Mouse (Mus musculus): ENCODE measurements around the gene Met. TPM values are rescaled to one million over a fixed set of nuclear protein-coding genes. Genes with fewer than 3 reads are reported as not detected.

Met gene
- total and polyA plus RNA-seq, 3 experiments, result 0.13 to 0.53 (median 0.26) TPM

DNA sequence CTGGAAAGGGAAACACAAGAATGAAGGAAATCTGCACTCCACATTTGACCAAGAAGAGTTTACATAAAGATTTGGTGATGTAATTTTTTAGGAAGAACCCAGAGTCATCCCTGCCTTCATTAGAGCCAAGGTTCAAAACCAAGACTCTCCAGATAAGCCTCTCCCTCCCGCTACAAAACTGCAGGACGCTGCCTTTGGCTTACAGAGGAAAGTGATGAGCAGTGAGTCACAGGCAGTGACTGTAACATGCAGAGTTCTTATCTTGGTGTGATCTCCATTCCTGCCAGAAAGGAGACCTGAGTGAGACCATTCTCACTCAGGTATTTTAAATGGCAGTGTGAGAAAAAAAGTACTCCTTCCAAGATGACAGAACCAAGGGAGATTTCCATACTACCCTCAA, 137.9 kb downstream of the Met start:
- H3K9ac ChIP-seq (ENCODE audit: insufficient read depth, low read depth), result no peak overlapping the region
- TF ChIP-seq ZMIZ1 (IDR thresholded peaks at IDR 0.05; ENCODE audit: low read depth, low read length), result no peak
- TF ChIP-seq BHLHE40 (IDR thresholded peaks at IDR 0.05; ENCODE audit: low read depth, low read length), result no peak
- no peak for TF ChIP-seq GABPA (IDR thresholded peaks at IDR 0.05; ENCODE audit: insufficient replicate concordance, low read depth, low read length)
- no peak for TF ChIP-seq KAT2A (IDR thresholded peaks at IDR 0.05; ENCODE audit: insufficient replicate concordance, low read length)
- TF ChIP-seq SMC3 (IDR thresholded peaks at IDR 0.05; ENCODE audit: low read depth, low read length), result no peak
- TF ChIP-seq CTCF (conservative IDR thresholded peaks at IDR 0.05 in 1 of 2, IDR thresholded peaks at IDR 0.05 in 1 of 2; ENCODE audit: low read depth in 2 of 2, low read length in 2 of 2), result no peak
- no peak for TF ChIP-seq USF1 (IDR thresholded peaks at IDR 0.05; ENCODE audit: low read depth, low read length)
- TF ChIP-seq RCOR1 (conservative IDR thresholded peaks at IDR 0.05; ENCODE audit: low read depth, low read length), result no peak
- no peak for TF ChIP-seq MXI1 (IDR thresholded peaks at IDR 0.05; ENCODE audit: low read depth, low read length)
- no peak for TF ChIP-seq EP300 (IDR thresholded peaks at IDR 0.05; ENCODE audit: low read length)
- TF ChIP-seq ELF1 (IDR thresholded peaks at IDR 0.05; ENCODE audit: low read depth, low read length), result no peak
- TF ChIP-seq UBTF (IDR thresholded peaks at IDR 0.05; ENCODE audit: low read depth, low read length), result no peak
- TF ChIP-seq PAX5 (IDR thresholded peaks at IDR 0.05; ENCODE audit: low read length), result no peak
- no peak for TF ChIP-seq TBP (conservative IDR thresholded peaks at IDR 0.05; ENCODE audit: low read depth, low read length)
- dilution Hi-C loops (cut with MboI; ENCODE audit: extremely low pct_ligation_motif_present, extremely low pct_unique_long_range_greater_than_20kb, low sequenced_read_pairs), result no loop called here
- H3K4me2 ChIP-seq (ENCODE audit: insufficient read depth, low read depth, poor library complexity, severe bottlenecking), result no peak overlapping the region
- DNase-seq (ENCODE audit: extremely low read depth), result no peak
- in situ Hi-C loops (cut with MboI; ENCODE audit: low pct_ligation_motif_present, low pct_unique_long_range_greater_than_20kb, low sequenced_read_pairs), result no loop called here
- H3K36me3 ChIP-seq (replicated peaks in 1 of 2; ENCODE audit: control insufficient read depth in 1 of 2, insufficient read depth in 1 of 2, low read length in 1 of 2), result no peaks in the 10 kb centered on the region
- H3K27me3 ChIP-seq (replicated peaks), result no peaks in the 10 kb centered on the region
- no peak overlapping the region for H3K27ac ChIP-seq (ENCODE audit: insufficient read depth, low read depth)
- no peak overlapping the region for H3K4me3 ChIP-seq (replicated peaks in 1 of 3; ENCODE audit: low read depth in 2 of 3, low read length in 2 of 3, poor library complexity in 1 of 3)
- H3K4me1 ChIP-seq (ENCODE audit: control insufficient read depth in 1 of 2, insufficient read depth in 2 of 2), result peaks cover 0 to 3% of the 10 kb centered on the region in 2 experiments; a peak in 1 of 4 replicates
- no peaks in the 10 kb centered on the region for H3K79me2 ChIP-seq (replicated peaks; ENCODE audit: control insufficient read depth, extremely low read depth, insufficient read depth, poor library complexity, severe bottlenecking)
- H3K9me3 ChIP-seq (replicated peaks; ENCODE audit: low read length), result peaks cover 8% of the 10 kb centered on the region

DNA sequence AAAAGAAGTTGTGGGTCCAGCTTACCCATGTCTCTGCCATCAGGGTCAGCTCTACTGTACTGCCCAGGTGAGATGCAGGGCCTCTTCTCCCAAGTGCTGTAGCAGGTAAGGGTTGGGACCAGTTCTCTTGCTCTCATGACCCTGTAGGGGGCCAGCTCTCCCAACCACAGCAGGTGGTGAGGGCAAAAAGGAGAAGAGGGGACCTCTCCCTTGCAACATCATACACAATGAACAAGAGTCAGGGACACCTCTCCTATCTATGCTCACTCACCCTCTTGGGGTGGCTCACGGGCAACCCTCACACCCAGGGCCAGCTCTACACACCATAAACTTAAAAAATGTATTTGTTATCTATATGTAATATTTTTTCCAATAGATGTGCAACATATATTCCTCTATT, 143.3 kb downstream of the Met start:
- H3K79me2 ChIP-seq (replicated peaks; ENCODE audit: control insufficient read depth, extremely low read depth, insufficient read depth, poor library complexity, severe bottlenecking), result no peaks in the 10 kb centered on the region
- dilution Hi-C loops (cut with MboI; ENCODE audit: extremely low pct_ligation_motif_present, extremely low pct_unique_long_range_greater_than_20kb, low sequenced_read_pairs) (no loop called here), in situ Hi-C loops (cut with MboI; ENCODE audit: low pct_ligation_motif_present, low pct_unique_long_range_greater_than_20kb, low sequenced_read_pairs) (no loop called here)
- TF ChIP-seq NELFE (IDR thresholded peaks at IDR 0.05; ENCODE audit: low read depth, low read length) (no peak), ZKSCAN1 (IDR thresholded peaks at IDR 0.05; ENCODE audit: borderline replicate concordance, low read depth, low read length) (no peak), ZMIZ1 (IDR thresholded peaks at IDR 0.05; ENCODE audit: low read depth, low read length) (no peak), MXI1 (IDR thresholded peaks at IDR 0.05; ENCODE audit: low read depth, low read length) (no peak), TCF12 (IDR thresholded peaks at IDR 0.05; ENCODE audit: low read depth, low read length) (no peak), E2F4 (IDR thresholded peaks at IDR 0.05; ENCODE audit: insufficient replicate concordance, low read depth, low read length) (no peak), USF1 (IDR thresholded peaks at IDR 0.05; ENCODE audit: low read depth, low read length) (no peak)
- H3K4me2 ChIP-seq (ENCODE audit: insufficient read depth, low read depth, poor library complexity, severe bottlenecking), result no peak overlapping the region
- H3K27ac ChIP-seq (ENCODE audit: insufficient read depth, low read depth), result no peak overlapping the region
- no peak for DNase-seq (ENCODE audit: extremely low read depth)
- no peak overlapping the region for H3K9ac ChIP-seq (ENCODE audit: insufficient read depth, low read depth)
- H3K36me3 ChIP-seq (replicated peaks in 1 of 2; ENCODE audit: control insufficient read depth in 1 of 2, insufficient read depth in 1 of 2, low read length in 1 of 2), result no peaks in the 10 kb centered on the region
- peaks cover 6 to 12% of the 10 kb centered on the region in 2 experiments for H3K4me1 ChIP-seq (ENCODE audit: control insufficient read depth in 1 of 2, insufficient read depth in 2 of 2)
- H3K4me3 ChIP-seq (replicated peaks in 1 of 3; ENCODE audit: low read depth in 2 of 3, low read length in 2 of 3, poor library complexity in 1 of 3), result no peak overlapping the region
- H3K9me3 ChIP-seq (replicated peaks; ENCODE audit: low read length), result no peaks in the 10 kb centered on the region
- H3K27me3 ChIP-seq (replicated peaks), result no peaks in the 10 kb centered on the region
